Mouse (Mus musculus) CH12.LX (cell line): ENCODE data around the gene Scn3b. TPM values are rescaled to one million over a fixed set of nuclear protein-coding genes. Genes with fewer than 3 reads are reported as not detected.

Experiments used
- DNase-seq: peaks from one replicate; pipeline ENCODE4 v3.0.0-alpha.2; 2013; ENCODE audit errors: extremely low read depth
- H3K27ac ChIP-seq: 2 replicates; pipeline ENCODE4 v1.5.1; 2012; ENCODE audit warnings: low read depth, mild to moderate bottlenecking, control low read depth, moderate library complexity; ENCODE audit not compliant: insufficient read depth
- H3K27me3 ChIP-seq: replicated peaks from 2 replicates; pipeline ENCODE3; 2012; ENCODE audit warnings: inconsistent platforms
- H3K36me3 ChIP-seq, 2 experiments: replicated peaks in 1 of 2; 2 replicates each; pipeline versions ENCODE3 to v1.6.1; 2012; ENCODE audit warnings: inconsistent platforms in 1 of 2, low read length in 1 of 2, mild to moderate bottlenecking in 1 of 2, mixed read lengths in 1 of 2, moderate library complexity in 1 of 2; ENCODE audit not compliant: control insufficient read depth in 1 of 2, insufficient read depth in 1 of 2
- H3K4me1 ChIP-seq, 2 experiments: 2 replicates each; pipeline ENCODE4 v1.6.1; 2012; ENCODE audit warnings: inconsistent platforms in 1 of 2, moderate library complexity in 1 of 2; ENCODE audit not compliant: insufficient read depth in 2 of 2, control insufficient read depth in 1 of 2
- H3K4me2 ChIP-seq: 2 replicates; pipeline ENCODE4 v1.6.1; 2012; ENCODE audit warnings: low read depth, mild to moderate bottlenecking, control low read depth; ENCODE audit not compliant: poor library complexity, insufficient read depth, severe bottlenecking
- H3K4me3 ChIP-seq, 3 experiments: fragments of 150-350 bp in 1 of 3; sonication (generic) in 1 of 3; replicated peaks in 1 of 3; 2 replicates each; pipeline versions ENCODE3 to v1.5.1; 2011 to 2012; ENCODE audit warnings: low read depth in 2 of 3, low read length in 2 of 3, mild to moderate bottlenecking in 2 of 3, moderate library complexity in 2 of 3, control low read depth in 1 of 3, improper control_type of control experiment in 1 of 3, inconsistent platforms in 1 of 3, mixed read lengths in 1 of 3; ENCODE audit not compliant: poor library complexity in 1 of 3
- H3K79me2 ChIP-seq: replicated peaks from 2 replicates; pipeline ENCODE4 v1.6.1; 2012; ENCODE audit warnings: mild to moderate bottlenecking, moderate library complexity; ENCODE audit not compliant: control insufficient read depth, poor library complexity, insufficient read depth, severe bottlenecking; ENCODE audit errors: extremely low read depth
- H3K9ac ChIP-seq: 2 replicates; pipeline ENCODE4 v1.6.1; 2012; ENCODE audit warnings: low read depth, mild to moderate bottlenecking, control low read depth, moderate library complexity; ENCODE audit not compliant: insufficient read depth
- H3K9me3 ChIP-seq: replicated peaks from 2 replicates; pipeline ENCODE3; 2012; ENCODE audit warnings: low read length, inconsistent platforms, mixed read lengths
- BHLHE40 ChIP-seq: IDR thresholded peaks from 2 replicates; pipeline ENCODE4 v1.6.1; 2011; ENCODE audit warnings: mild to moderate bottlenecking, low read depth, low read length, improper control_type of control experiment
- CHD2 ChIP-seq: IDR thresholded peaks from 2 replicates; pipeline ENCODE4 v1.6.1; 2011; ENCODE audit warnings: low read length, improper control_type of control experiment
- EP300 ChIP-seq: IDR thresholded peaks from 2 replicates; pipeline ENCODE4 v1.6.1; 2011; ENCODE audit warnings: low read length, improper control_type of control experiment
- HCFC1 ChIP-seq: IDR thresholded peaks from 2 replicates; pipeline ENCODE4 v1.6.1; 2012; ENCODE audit warnings: low read depth, mild to moderate bottlenecking, inconsistent platforms, low read length, improper control_type of control experiment
- IRF4 ChIP-seq: IDR thresholded peaks from 2 replicates; pipeline ENCODE4 v1.6.1; 2014; ENCODE audit warnings: low read depth, mild to moderate bottlenecking, inconsistent platforms, low read length, improper control_type of control experiment
- JUN ChIP-seq: IDR thresholded peaks from 2 replicates; pipeline ENCODE4 v1.6.1; 2011; ENCODE audit warnings: low read depth, mild to moderate bottlenecking, low read length, improper control_type of control experiment, moderate library complexity; ENCODE audit not compliant: insufficient read depth
- JUND ChIP-seq: conservative IDR thresholded peaks from 2 replicates; pipeline ENCODE4 v1.6.1; 2011; ENCODE audit warnings: low read depth, low read length, improper control_type of control experiment
- KAT2A ChIP-seq: IDR thresholded peaks from 2 replicates; pipeline ENCODE4 v1.6.1; 2012; ENCODE audit warnings: low read length, improper control_type of control experiment, inconsistent platforms; ENCODE audit not compliant: insufficient replicate concordance
- MAZ ChIP-seq: IDR thresholded peaks from 2 replicates; pipeline ENCODE4 v1.6.1; 2012; ENCODE audit warnings: low read depth, mild to moderate bottlenecking, inconsistent platforms, low read length, improper control_type of control experiment, moderate library complexity
- MEF2A ChIP-seq: IDR thresholded peaks from 2 replicates; pipeline ENCODE4 v1.6.1; 2014; ENCODE audit warnings: low read depth, mild to moderate bottlenecking, inconsistent platforms, low read length, improper control_type of control experiment, borderline replicate concordance
- MXI1 ChIP-seq: IDR thresholded peaks from 2 replicates; pipeline ENCODE4 v1.6.1; 2011; ENCODE audit warnings: mild to moderate bottlenecking, low read depth, low read length, improper control_type of control experiment
- NELFE ChIP-seq: IDR thresholded peaks from 2 replicates; pipeline ENCODE4 v1.6.1; 2011; ENCODE audit warnings: low read depth, low read length, improper control_type of control experiment
- NRF1 ChIP-seq: IDR thresholded peaks from 2 replicates; pipeline ENCODE4 v1.6.1; 2014; ENCODE audit warnings: low read depth, mild to moderate bottlenecking, inconsistent platforms, low read length, improper control_type of control experiment, moderate library complexity
- POLR2AphosphoS2 ChIP-seq: IDR thresholded peaks from 2 replicates; pipeline ENCODE4 v1.6.1; 2011; ENCODE audit warnings: low read depth, low read length, improper control_type of control experiment
- SMC3 ChIP-seq: IDR thresholded peaks from 2 replicates; pipeline ENCODE4 v1.6.1; 2011; ENCODE audit warnings: low read depth, low read length, improper control_type of control experiment
- UBTF ChIP-seq: IDR thresholded peaks from 2 replicates; pipeline ENCODE4 v1.6.1; 2012; ENCODE audit warnings: low read depth, mild to moderate bottlenecking, inconsistent platforms, low read length, improper control_type of control experiment, moderate library complexity
- ZKSCAN1 ChIP-seq: IDR thresholded peaks from 2 replicates; pipeline ENCODE4 v1.6.1; 2012; ENCODE audit warnings: low read depth, inconsistent platforms, low read length, improper control_type of control experiment, borderline replicate concordance
- dilution Hi-C: fragments of 300-500 bp; cut with MboI; formaldehyde crosslinking; loops from 2 replicates; pipeline ENCODE4 v1.14.3; 2020; ENCODE audit warnings: low sequenced_read_pairs; ENCODE audit not compliant: extremely low pct_unique_long_range_greater_than_20kb, extremely low pct_ligation_motif_present
- in situ Hi-C: fragments of 300-500 bp; cut with MboI; formaldehyde crosslinking; loops from 3 replicates; pipeline ENCODE4 v1.14.3; 2019; ENCODE audit warnings: low sequenced_read_pairs, low pct_ligation_motif_present, low pct_unique_long_range_greater_than_20kb, mixed read lengths
- polyA plus RNA-seq: library from polyadenylated mRNA; unstranded; fragments of >175 nt; gene quantifications from 2 replicates; pipeline ENCODE4 v1.2.1, GENCODE M21; 2012; ENCODE audit warnings: low read depth; ENCODE audit not compliant: insufficient read length
- total RNA-seq, 2 experiments: library from RNA; depleted of rRNA; stranded (reverse); fragments of 300-350 nt in 1 of 2; fragments of >200 nt in 1 of 2; gene quantifications; 2 replicates each; pipeline ENCODE4 v1.2.3; 2012 to 2014

Scn3b gene
- total and polyA plus RNA-seq, 3 experiments = 0.08 to 0.34 TPM; not detected in 1

DNA sequence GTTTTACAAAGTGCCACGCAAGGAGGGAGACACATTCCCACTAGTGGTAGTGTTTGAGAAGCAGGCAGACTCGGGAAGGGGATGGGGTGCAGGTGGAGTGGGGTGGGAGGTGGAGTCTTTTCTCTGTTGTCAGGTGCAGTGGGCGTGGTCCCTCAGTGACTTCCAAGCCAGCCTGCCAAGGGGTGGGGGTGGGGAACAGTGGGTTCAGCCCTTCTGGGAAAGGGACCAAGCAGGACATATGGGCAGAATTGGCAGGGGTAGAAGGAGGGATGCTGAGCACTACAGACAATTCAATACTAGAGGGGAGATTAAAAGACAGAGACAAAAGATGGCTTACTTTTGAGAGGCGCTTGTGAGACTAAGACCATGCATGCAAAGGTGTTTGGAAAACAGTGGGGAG lies 63.3 kb downstream of the Scn3b start:
- no peak overlapping the region for H3K9ac ChIP-seq
- in situ Hi-C loops (no loop called here), dilution Hi-C loops (no loop called here)
- H3K4me2 ChIP-seq = no peak overlapping the region
- H3K27me3 ChIP-seq = no peaks in the 10 kb centered on the region
- no peak for DNase-seq
- H3K36me3 ChIP-seq = peaks cover 21 to 71% of the 10 kb centered on the region in 2 experiments
- peaks cover 13 to 48% of the 10 kb centered on the region in 2 experiments for H3K4me1 ChIP-seq
- no peak overlapping the region for H3K27ac ChIP-seq
- H3K4me3 ChIP-seq = no peak overlapping the region
- no peak for TF ChIP-seq ZKSCAN1
- no peak for TF ChIP-seq BHLHE40
- TF ChIP-seq POLR2AphosphoS2 = no peak
- no peak for TF ChIP-seq NELFE
- no peak for TF ChIP-seq CHD2
- TF ChIP-seq IRF4 = no peak
- no peaks in the 10 kb centered on the region for H3K9me3 ChIP-seq
- no peaks in the 10 kb centered on the region for H3K79me2 ChIP-seq

DNA sequence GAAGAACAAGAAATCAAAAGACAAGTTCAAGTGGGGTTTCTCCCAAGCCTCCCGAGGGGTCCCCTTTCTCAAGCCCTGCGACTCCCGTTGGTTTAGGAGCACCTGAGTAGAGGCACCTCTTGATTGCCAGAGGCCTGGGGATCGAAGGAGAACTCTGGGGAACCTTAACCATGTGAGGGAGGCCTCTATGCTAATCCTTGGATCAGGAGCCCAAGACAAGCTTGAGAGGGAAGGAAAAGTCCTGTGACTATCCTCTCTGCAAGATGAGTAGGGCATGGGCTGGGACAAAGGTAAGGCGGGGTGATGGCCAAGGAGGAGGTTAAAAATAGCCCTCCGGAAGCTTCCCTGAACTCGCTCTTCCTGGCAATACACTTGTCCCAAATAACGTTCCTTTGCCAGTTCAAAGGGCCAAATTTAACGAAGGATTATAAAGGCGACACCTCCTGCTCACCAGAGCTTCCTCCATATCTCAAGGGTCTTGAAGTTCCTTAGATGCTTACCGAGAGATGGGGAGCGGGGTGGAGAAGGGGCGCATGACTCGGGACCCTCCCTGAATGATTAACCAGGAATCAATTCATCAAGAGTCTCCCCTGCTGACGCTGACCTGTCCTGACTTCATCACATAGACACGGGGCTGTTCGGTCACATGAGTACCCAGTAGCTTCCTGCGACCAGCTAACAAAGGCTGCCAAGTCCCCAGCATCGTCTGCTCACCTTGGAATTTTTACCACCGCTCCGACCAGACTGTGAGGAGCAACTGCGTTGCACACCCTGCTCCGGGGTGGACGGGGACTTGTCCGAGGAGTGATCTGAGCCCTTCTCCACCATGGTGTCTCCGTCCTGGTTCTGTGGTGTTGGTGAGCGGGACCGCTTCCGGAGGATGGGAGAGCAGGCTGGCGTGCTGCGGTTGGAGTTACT lies 64.0 kb downstream of the Scn3b start:
- in situ Hi-C loops = no loop called here
- no peak for DNase-seq
- dilution Hi-C loops = no loop called here
- Histone ChIP-seq H3K36me3 (peaks cover 21 to 64% of the 10 kb centered on the region in 2 experiments), H3K4me3 (no peak overlapping the region), H3K27ac (no peak overlapping the region), H3K9me3 (no peaks in the 10 kb centered on the region), H3K27me3 (no peaks in the 10 kb centered on the region), H3K79me2 (no peaks in the 10 kb centered on the region), H3K4me2 (no peak overlapping the region), H3K4me1 (peaks cover 15 to 53% of the 10 kb centered on the region in 2 experiments), H3K9ac (no peak overlapping the region)
- TF ChIP-seq NELFE (no peak), JUND (no peak), BHLHE40 (no peak), CHD2 (no peak), MEF2A (no peak), JUN (no peak), MAZ (no peak), KAT2A (no peak), MXI1 (no peak), EP300 (no peak), NRF1 (no peak), UBTF (no peak), HCFC1 (no peak), SMC3 (no peak), POLR2AphosphoS2 (no peak)
